Mouse (Mus musculus): ENCODE data around the gene Defb29.

The Defb29 gene

GRCm38 (mm10) chr2:152539944-152540710 lies at the start of gene Defb29:
Gene Defb29 (minus strand): TSS chr2:152540098.
- DNase-seq (ENCODE audit: low spot score in 2 of 2): no peak

DNA sequence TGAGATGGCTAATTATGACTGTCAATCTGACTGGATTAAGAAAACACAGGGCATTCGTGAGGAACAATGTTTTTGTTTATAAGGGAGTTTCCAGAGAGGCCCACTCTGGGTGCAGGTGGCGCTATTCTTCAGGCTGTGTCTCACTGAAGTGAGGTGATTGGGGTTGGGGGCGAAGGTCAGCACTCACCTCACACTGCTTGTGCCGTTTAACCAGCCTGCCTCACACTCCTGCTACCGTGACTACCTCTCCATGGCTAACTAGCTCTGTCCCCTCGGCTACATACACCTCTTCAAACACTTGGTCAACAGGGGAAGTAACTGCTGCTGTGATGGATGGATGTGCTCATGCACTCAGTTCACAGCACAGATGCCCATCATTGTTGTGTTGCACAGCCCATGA lies 49.1 kb upstream of the Defb29 start:
- DNase-seq (ENCODE audit: low spot score in 2 of 2): no peak

DNA sequence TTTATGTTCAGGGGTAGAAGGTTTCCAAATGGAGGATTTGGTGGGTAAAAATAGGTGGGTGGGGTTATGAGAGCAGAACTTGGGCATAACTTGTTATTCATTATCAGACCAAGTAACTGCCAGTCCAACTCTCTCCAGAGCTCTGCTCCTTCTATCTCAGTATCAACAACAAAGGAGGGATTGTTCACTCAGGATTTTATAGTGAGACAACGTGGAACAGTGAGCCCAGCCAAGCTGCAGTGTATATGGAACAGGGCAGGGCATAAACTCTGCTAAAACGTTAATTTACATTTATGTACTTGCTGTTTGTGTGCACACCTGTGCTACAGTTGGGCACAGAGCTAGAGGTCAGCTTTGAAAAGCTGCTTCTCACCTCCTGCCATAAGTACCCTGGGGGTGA lies 48.6 kb upstream of the Defb29 start:
- DNase-seq (ENCODE audit: low spot score in 2 of 2): no peak

DNA sequence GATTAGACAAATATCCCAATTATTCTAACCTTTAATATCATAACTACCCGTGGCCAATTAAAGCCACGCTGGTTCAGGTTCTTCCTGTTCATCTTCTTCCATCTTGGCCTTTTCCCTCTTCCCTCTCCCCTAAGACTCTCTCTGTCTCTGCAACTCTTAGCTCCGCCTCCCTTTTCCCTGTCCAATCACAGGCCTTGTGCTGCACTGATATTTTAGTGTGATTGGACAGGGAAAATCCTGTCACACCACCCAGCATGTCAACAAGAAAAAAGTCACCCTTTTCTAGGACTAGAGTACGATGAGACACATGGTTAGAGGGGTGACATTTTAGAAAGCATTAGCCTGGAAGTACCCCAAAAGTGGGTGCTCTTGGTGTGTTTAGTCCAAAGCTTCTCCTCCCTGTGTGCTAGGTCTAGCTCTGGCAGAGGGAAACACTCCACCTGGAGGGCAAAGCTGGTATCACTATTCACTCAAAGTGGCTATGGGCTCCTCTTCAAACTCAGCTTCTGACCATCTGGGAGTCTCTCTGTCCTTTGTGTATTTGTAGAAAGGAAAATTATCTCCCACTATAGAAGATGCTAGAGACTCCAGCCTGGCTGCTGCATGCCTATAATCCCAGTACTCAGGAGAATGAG lies 47.1 kb upstream of the Defb29 start:
- DNase-seq (ENCODE audit: low spot score in 2 of 2): no peak

DNA sequence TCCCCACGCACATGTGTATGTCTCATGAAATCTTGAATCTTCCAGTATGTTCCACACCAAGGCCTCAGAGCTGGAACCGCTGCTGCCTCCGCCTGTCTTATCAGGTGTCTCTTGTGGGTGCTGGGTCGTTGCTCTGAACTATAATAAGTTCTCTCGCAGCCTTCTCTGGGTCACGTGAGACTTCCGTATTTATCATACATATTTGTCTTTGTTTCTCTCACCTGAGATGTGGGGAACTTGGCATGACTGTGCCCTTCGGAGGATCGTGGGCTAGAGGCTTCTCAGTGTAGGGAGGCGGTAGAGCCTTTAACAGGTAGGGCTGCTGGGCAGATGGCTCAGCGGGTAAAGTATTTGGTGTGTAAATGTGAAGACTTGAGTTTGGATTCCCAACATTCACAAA lies 40.7 kb upstream of the Defb29 start:
- no peak for DNase-seq (ENCODE audit: low spot score in 2 of 2)

DNA sequence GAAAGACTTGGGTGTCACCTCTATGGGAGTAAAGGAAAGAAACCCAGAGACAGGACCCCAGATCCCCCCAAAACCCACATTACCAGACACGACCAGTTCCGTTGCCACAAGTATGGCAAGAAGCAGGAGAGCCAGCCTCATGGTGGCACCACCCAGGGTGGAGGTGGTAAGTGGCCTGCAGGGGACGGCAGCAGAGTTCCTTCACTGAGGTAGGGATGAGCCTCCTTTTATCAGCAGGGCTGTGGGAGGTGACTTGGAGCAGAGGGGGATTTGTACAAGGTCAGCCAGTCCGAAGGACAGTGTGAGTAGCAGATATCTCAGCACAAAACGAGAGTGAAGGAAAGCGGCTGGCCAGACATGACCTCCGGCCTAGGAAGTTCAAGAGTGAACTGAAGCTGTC lies 40.2 kb upstream of the Defb29 start, which contains the start of gene Defb19:
Defb19 (minus strand) TSS at position 206 of the 400 bp plus-strand sequence.
- DNase-seq (ENCODE audit: low spot score in 2 of 2): no peak

GRCm38 (mm10) chr2:152573484-152573883 lies 33.6 kb upstream of the Defb29 start:
- DNase-seq (ENCODE audit: low spot score in 2 of 2): no peak

DNA sequence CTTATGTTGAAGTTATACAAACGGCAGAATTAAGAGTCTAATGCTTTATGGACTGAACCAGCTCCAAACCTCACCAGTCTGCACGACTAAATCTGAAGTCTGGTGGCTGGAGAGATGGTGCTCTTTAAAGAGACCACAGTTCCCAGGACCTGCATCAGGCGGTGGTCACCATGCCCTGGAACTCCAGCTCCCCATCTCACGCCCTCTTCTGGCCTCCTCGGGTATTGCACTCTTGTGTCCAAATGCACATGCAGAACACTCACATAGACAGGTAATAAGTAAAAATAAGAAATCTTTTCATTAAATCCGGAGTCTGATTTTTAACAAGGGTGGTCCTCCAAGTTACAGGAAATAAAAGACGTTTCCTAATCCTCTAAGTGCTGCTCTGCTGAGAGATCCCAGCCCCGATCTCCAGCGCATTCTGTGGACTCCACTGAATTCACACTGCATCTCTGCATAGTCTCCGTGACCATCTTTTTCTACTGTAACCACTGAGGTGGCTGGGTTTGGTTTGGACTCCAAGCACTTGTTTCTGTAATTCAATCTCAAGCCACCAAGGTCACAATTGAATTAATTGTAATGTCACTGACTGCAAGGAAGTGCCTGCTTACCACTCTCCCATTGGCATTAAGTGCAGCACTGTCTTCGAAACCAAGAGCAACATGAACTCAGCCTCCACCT lies 32.4 kb upstream of the Defb29 start, which contains the start of gene Defb21:
Defb21 (plus strand) TSS at position 631 of the 681 bp plus-strand sequence.
- peak in 1 of 2 experiments; percentile 11 for DNase-seq (ENCODE audit: low spot score in 2 of 2)

DNA sequence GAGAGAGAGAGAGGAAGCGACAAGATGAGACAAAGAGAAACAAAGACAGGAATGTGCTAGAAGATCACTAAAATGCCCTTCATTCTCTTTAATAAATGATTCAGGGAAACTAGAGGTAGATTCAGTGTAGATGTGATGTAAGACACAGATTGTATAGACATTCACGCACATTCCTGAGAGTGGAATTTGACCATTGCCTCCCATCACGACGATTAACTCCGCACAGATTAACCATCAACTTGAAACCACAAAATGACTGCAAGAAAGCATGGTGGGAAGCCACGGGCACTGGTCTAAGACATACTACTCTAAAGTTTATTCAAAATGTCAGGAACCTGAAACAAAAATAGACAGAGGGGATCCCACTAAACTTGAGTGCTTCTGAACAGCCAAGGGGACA lies 30.4 kb upstream of the Defb29 start:
- no peak for DNase-seq (ENCODE audit: low spot score in 2 of 2)

- no peak for DNase-seq (ENCODE audit: low spot score in 2 of 2)
Measured at GRCm38 (mm10) chr2:152569881-152570280, 30.0 kb upstream of the Defb29 start.

DNA sequence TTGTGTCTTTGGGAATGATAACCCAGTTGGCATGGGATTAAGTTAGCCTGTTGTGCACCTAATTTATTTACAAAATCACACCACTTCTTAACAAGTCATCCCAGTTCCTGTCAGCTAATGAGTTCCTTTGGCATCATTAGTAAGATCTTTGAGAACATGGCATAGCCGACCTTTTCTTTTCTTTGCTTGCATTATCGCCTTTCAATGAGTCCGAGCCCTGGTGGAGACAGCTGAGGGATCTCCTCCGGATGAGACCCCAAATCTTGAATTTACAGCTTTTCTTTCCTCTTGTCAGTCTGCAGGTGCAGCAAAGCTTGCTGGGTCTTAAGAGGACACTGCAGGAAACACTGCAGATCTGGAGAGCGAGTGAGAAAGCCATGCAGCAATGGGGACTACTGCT lies 29.1 kb upstream of the Defb29 start, which contains the start of gene Gm17416:
Gm17416 (plus strand) TSS at position 301 of the 400 bp plus-strand sequence.
- no peak for DNase-seq (ENCODE audit: low spot score in 2 of 2)

DNA sequence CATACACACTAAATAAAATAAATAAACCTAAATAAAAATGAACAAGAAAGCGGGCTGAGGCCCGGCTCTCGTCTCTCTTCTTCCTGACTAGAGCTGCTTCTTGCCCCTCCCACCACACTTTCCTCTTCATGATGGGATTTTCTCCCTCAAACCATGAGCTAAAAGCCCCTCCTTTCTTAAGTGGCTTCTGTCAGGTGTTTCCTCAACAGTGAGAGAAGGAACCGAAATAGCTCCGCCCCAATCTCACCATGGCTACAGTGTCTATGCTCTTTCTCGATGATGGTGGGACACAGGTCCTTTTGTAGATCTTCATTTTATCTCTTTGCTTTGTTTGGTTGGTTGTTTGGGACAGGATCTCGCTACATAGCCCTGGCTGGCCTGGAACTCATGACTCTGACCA lies 16.8 kb upstream of the Defb29 start:
- no peak for DNase-seq (ENCODE audit: low spot score in 2 of 2)

DNA sequence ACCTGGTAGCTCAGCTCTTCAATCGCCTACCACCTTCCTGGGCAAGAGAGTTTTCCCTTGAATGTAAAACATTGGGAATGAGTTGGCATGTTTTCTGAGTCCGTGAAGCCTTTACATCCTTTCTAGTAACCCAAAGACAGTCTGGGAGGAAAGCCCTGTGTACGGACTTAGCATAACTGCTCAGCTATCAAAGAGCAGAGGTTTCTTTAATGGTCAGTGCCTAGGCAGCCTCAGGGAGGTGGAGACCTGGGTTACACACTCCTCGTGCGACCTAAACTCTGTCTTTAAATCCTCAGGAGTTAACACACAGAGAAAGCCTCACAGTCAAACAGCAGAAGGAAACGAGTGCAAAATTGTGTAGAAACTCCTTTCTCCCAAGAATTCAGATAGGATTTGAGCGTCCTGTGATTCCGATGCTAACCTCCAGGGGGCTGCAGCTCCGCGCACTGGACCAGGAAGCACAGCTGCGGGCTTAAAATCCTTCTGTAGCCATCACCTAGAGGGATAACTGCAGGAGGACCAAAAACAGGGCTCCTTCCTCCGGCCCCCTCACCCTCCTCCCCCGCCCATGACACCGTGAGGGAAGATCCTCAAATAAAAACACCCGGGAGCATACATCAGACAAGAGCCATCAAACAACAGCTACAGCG lies 14.0 kb upstream of the Defb29 start:
- DNase-seq (ENCODE audit: low spot score in 2 of 2): peak; percentile 32 to 62

DNA sequence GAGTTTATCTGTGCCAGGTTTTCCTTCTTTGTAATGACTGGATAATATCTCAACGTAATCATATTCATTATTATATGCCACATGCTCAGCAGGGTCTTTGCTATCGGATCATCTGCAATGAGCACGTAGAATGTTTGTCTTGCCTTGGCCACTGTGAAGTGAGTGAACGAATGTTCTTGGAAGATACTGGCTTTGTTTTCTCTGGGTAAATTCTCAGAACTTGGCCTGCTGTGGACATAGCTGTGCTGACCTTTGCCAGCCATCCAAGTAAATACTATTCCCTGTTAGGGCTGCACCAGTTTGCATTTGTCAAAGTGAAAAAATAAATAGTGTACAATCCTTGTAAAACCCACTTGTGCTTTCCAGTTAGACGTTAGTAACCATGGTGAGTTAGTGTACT lies 8.2 kb upstream of the Defb29 start:
- DNase-seq (ENCODE audit: low spot score in 2 of 2): no peak

DNA sequence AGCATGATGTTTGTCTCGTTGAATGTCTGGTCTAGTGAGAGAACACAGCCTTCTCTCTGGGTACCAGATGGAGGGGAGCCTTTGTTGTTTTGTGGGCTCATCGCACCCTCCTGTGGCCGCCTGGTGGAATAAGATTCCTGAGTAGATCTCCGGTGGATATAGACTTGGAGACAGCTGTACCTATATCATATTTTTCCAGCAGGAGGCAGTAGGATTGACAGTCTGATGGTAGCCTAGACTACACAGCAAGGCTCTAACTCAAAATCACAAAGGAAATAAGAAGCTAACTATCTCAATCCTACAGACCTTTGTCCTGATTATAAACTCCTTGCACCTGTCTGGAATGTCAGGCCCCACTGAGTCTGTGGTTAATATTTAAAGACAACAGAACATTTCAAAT lies 4.8 kb upstream of the Defb29 start:
- DNase-seq (ENCODE audit: low spot score in 2 of 2): peak; percentile 35 to 36

- no peak for DNase-seq (ENCODE audit: low spot score in 2 of 2)
Measured at GRCm38 (mm10) chr2:152543478-152543877, 3.6 kb upstream of the Defb29 start.

GRCm38 (mm10) chr2:152542897-152543296 lies 3.0 kb upstream of the Defb29 start:
- no peak for DNase-seq (ENCODE audit: low spot score in 2 of 2)

- DNase-seq (ENCODE audit: low spot score in 2 of 2): no peak
Measured at GRCm38 (mm10) chr2:152541979-152542378, 2.1 kb upstream of the Defb29 start.

- DNase-seq (ENCODE audit: low spot score in 2 of 2): no peak
Measured at GRCm38 (mm10) chr2:152517981-152518380, 21.9 kb downstream of the Defb29 start, which contains the start of gene Defb28. Gene Defb28 (plus strand): TSS chr2:152518255.

- no peak for DNase-seq (ENCODE audit: low spot score in 2 of 2)
Measured at GRCm38 (mm10) chr2:152516084-152516483, 23.8 kb downstream of the Defb29 start.

- DNase-seq (ENCODE audit: low spot score in 2 of 2): no peak
Measured at GRCm38 (mm10) chr2:152511592-152511991, 28.3 kb downstream of the Defb29 start, which contains the start of gene Defb26. Gene Defb26 (minus strand): TSS chr2:152511692.

DNA sequence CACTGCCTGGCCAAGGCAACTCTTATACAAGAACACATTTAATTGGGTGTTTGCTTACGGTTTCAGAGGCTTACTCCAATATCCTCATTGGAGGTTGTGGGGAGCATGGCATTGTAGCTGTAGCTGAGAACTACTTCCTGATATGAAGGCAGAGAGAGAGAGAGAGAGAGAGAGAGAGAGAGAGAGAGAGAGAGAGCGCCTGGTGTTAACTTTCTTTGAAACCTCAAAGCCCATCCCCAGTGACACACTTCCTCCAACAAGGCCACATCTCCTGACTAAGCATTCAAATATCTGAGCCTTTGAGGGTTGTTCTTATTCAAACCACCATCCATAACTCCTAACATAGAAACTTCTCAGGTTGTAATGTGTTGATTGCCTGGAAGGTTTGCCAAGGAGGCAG lies 35.9 kb downstream of the Defb29 start:
- DNase-seq (ENCODE audit: low spot score in 2 of 2): no peak
